Mouse (Mus musculus) MEL (cell line): Measurements from ENCODE around the gene Zfp719. TPM values are rescaled to one million over a fixed set of nuclear protein-coding genes. Genes with fewer than 3 reads are reported as not detected.

Experiments
- DNase-seq: peaks from one replicate; pipeline ENCODE4 v3.0.0; 2011; ENCODE audit warnings: low read depth, low spot score
- H3K27ac ChIP-seq: 2 replicates; pipeline ENCODE4 v1.5.1; 2012; ENCODE audit warnings: low read depth, mild to moderate bottlenecking, control low read depth, low read length, moderate library complexity; ENCODE audit not compliant: control insufficient read depth
- H3K27me3 ChIP-seq, 2 experiments: fragments of 150-350 bp in 1 of 2; sonication (generic) in 1 of 2; 2 replicates each; pipeline ENCODE4 v1.6.1; 2012; ENCODE audit warnings: low read length in 2 of 2, mild to moderate bottlenecking in 2 of 2, improper control_type of control experiment in 1 of 2, moderate library complexity in 1 of 2; ENCODE audit not compliant: insufficient read depth in 2 of 2, control insufficient read depth in 1 of 2
- H3K36me3 ChIP-seq, 2 experiments: 2 replicates each; pipeline ENCODE4 v1.6.1; 2012 to 2014; ENCODE audit warnings: low read length in 2 of 2, improper control_type of control experiment in 1 of 2, inconsistent platforms in 1 of 2, mild to moderate bottlenecking in 1 of 2; ENCODE audit not compliant: insufficient read depth in 2 of 2, control insufficient read depth in 1 of 2
- H3K4me1 ChIP-seq, 2 experiments: fragments of 150-350 bp in 1 of 2; sonication (generic) in 1 of 2; 2 replicates each; pipeline ENCODE4 v1.6.1; 2012; ENCODE audit warnings: low read length in 2 of 2, improper control_type of control experiment in 1 of 2, mild to moderate bottlenecking in 1 of 2; ENCODE audit not compliant: insufficient read depth in 2 of 2, control insufficient read depth in 1 of 2
- H3K4me3 ChIP-seq, 2 experiments: fragments of 150-350 bp in 1 of 2; sonication (generic) in 1 of 2; 2 replicates each; pipeline ENCODE4 v1.5.1; 2012; ENCODE audit warnings: low read depth in 2 of 2, low read length in 2 of 2, mild to moderate bottlenecking in 2 of 2, moderate library complexity in 2 of 2, control low read depth in 1 of 2, improper control_type of control experiment in 1 of 2; ENCODE audit not compliant: control insufficient read depth in 1 of 2, insufficient read depth in 1 of 2
- H3K79me2 ChIP-seq: 2 replicates; pipeline ENCODE4 v1.6.1; 2012; ENCODE audit warnings: mild to moderate bottlenecking, low read length, moderate library complexity; ENCODE audit not compliant: control insufficient read depth, poor library complexity, insufficient read depth
- H3K9ac ChIP-seq: 2 replicates; pipeline ENCODE4 v1.6.1; 2012; ENCODE audit warnings: low read depth, mild to moderate bottlenecking, control low read depth, low read length, moderate library complexity; ENCODE audit not compliant: control insufficient read depth, poor library complexity, severe bottlenecking
- H3K9me3 ChIP-seq: fragments of 150-350 bp; sonication (generic); replicated peaks from 2 replicates; pipeline ENCODE4 v1.6.1; 2012; ENCODE audit warnings: mild to moderate bottlenecking, low read length, improper control_type of control experiment, moderate library complexity; ENCODE audit not compliant: insufficient read depth
- BHLHE40 ChIP-seq: IDR thresholded peaks from 2 replicates; pipeline ENCODE4 v1.6.1; 2012; ENCODE audit warnings: low read depth, mild to moderate bottlenecking, inconsistent platforms, low read length, improper control_type of control experiment, borderline replicate concordance
- CHD1 ChIP-seq: IDR thresholded peaks from 2 replicates; pipeline ENCODE4 v1.6.1; 2012; ENCODE audit warnings: low read depth, mild to moderate bottlenecking, inconsistent platforms, low read length, improper control_type of control experiment
- CHD2 ChIP-seq: IDR thresholded peaks from 2 replicates; pipeline ENCODE4 v1.6.1; 2011; ENCODE audit warnings: low read length, improper control_type of control experiment
- ELF1 ChIP-seq: IDR thresholded peaks from 2 replicates; pipeline ENCODE4 v1.6.1; 2014; ENCODE audit warnings: low read depth, mild to moderate bottlenecking, inconsistent platforms, low read length, improper control_type of control experiment, moderate library complexity
- EP300 ChIP-seq, 2 experiments: IDR thresholded peaks; 2 replicates each; pipeline ENCODE4 v1.6.1; 2011; ENCODE audit warnings: improper control_type of control experiment in 2 of 2, low read length in 2 of 2, low read depth in 1 of 2, mild to moderate bottlenecking in 1 of 2
- HCFC1 ChIP-seq: IDR thresholded peaks from 2 replicates; pipeline ENCODE4 v1.6.1; 2012; ENCODE audit warnings: low read depth, mild to moderate bottlenecking, inconsistent platforms, low read length, improper control_type of control experiment, moderate library complexity
- MAX ChIP-seq: IDR thresholded peaks from 2 replicates; pipeline ENCODE4 v1.6.1; 2011; ENCODE audit warnings: low read length, improper control_type of control experiment
- MEF2A ChIP-seq: IDR thresholded peaks from 2 replicates; pipeline ENCODE4 v1.6.1; 2014; ENCODE audit warnings: low read depth, mild to moderate bottlenecking, inconsistent platforms, low read length, improper control_type of control experiment; ENCODE audit not compliant: poor library complexity, insufficient replicate concordance, severe bottlenecking; ENCODE audit errors: extremely low read depth
- MXI1 ChIP-seq: IDR thresholded peaks from 2 replicates; pipeline ENCODE4 v1.6.1; 2011; ENCODE audit warnings: mild to moderate bottlenecking, low read depth, low read length, improper control_type of control experiment
- MYB ChIP-seq: IDR thresholded peaks from 2 replicates; pipeline ENCODE4 v1.6.1; 2011; ENCODE audit warnings: mild to moderate bottlenecking, low read depth, low read length, improper control_type of control experiment
- MYC ChIP-seq: IDR thresholded peaks from 2 replicates; pipeline ENCODE4 v1.6.1; 2011; ENCODE audit warnings: low read depth, mild to moderate bottlenecking, low read length, improper control_type of control experiment, moderate library complexity
- NRF1 ChIP-seq: IDR thresholded peaks from 2 replicates; pipeline ENCODE4 v1.6.1; 2014; ENCODE audit warnings: low read depth, mild to moderate bottlenecking, inconsistent platforms, low read length, improper control_type of control experiment, moderate library complexity; ENCODE audit not compliant: poor library complexity, insufficient read depth, severe bottlenecking
- POLR2A ChIP-seq, 2 experiments: IDR thresholded peaks; 2 replicates each; pipeline ENCODE4 v1.6.1; 2011 to 2012; ENCODE audit warnings: low read length in 2 of 2, mild to moderate bottlenecking in 2 of 2, control low read depth in 1 of 2, improper control_type of control experiment in 1 of 2, low read depth in 1 of 2, moderate library complexity in 1 of 2; ENCODE audit not compliant: control insufficient read depth in 1 of 2, insufficient read depth in 1 of 2, poor library complexity in 1 of 2
- POLR2AphosphoS2 ChIP-seq: IDR thresholded peaks from 2 replicates; pipeline ENCODE4 v1.6.1; 2011; ENCODE audit warnings: low read length, improper control_type of control experiment
- POLR2AphosphoS5 ChIP-seq: IDR thresholded peaks from 2 replicates; pipeline ENCODE4 v1.6.1; 2012; ENCODE audit warnings: low read depth, borderline replicate concordance, mild to moderate bottlenecking, inconsistent platforms, low read length, moderate library complexity, mixed read lengths
- RAD21 ChIP-seq: IDR thresholded peaks from 2 replicates; pipeline ENCODE4 v1.6.1; 2011; ENCODE audit warnings: mild to moderate bottlenecking, low read depth, low read length, improper control_type of control experiment
- RCOR1 ChIP-seq: IDR thresholded peaks from 2 replicates; pipeline ENCODE4 v1.6.1; 2012; ENCODE audit warnings: low read depth, mild to moderate bottlenecking, inconsistent platforms, low read length, improper control_type of control experiment
- SIN3A ChIP-seq: IDR thresholded peaks from 2 replicates; pipeline ENCODE4 v1.6.1; 2012; ENCODE audit warnings: low read length, improper control_type of control experiment, inconsistent platforms
- SMC3 ChIP-seq: IDR thresholded peaks from 2 replicates; pipeline ENCODE4 v1.6.1; 2011; ENCODE audit warnings: low read depth, low read length, improper control_type of control experiment
- TAL1 ChIP-seq: IDR thresholded peaks from 2 replicates; pipeline ENCODE4 v1.6.1; 2012; ENCODE audit warnings: mild to moderate bottlenecking, inconsistent platforms, low read length, moderate library complexity, mixed read lengths
- TBP ChIP-seq: IDR thresholded peaks from 2 replicates; pipeline ENCODE4 v1.8.0; 2011; ENCODE audit warnings: low read depth, low read length, improper control_type of control experiment
- UBTF ChIP-seq: IDR thresholded peaks from 2 replicates; pipeline ENCODE4 v1.6.1; 2012; ENCODE audit warnings: low read depth, mild to moderate bottlenecking, inconsistent platforms, low read length, improper control_type of control experiment, moderate library complexity, borderline replicate concordance; ENCODE audit not compliant: insufficient read depth
- USF1 ChIP-seq: IDR thresholded peaks from 2 replicates; pipeline ENCODE4 v1.6.1; 2014; ENCODE audit warnings: low read depth, mild to moderate bottlenecking, inconsistent platforms, low read length, improper control_type of control experiment, moderate library complexity
- ZMIZ1 ChIP-seq: IDR thresholded peaks from 2 replicates; pipeline ENCODE4 v1.6.1; 2012; ENCODE audit warnings: low read depth, mild to moderate bottlenecking, inconsistent platforms, low read length, improper control_type of control experiment, moderate library complexity
- ZNF384 ChIP-seq: IDR thresholded peaks from 2 replicates; pipeline ENCODE4 v1.6.1; 2012; ENCODE audit warnings: low read depth, mild to moderate bottlenecking, inconsistent platforms, low read length, improper control_type of control experiment
- polyA plus RNA-seq, 2 experiments: library from polyadenylated mRNA; stranded (reverse) in 1 of 2; unstranded in 1 of 2; fragments of >175 nt in 1 of 2; fragments of >200 nt in 1 of 2; gene quantifications; 2 replicates each; pipeline versions ENCODE4 v1.2.1 to v1.2.4; 2012; ENCODE audit warnings: low replicate concordance in 2 of 2, low read depth in 1 of 2; ENCODE audit not compliant: insufficient read length in 2 of 2, insufficient read depth in 1 of 2, missing spikeins in 1 of 2
- total RNA-seq: library from RNA; depleted of rRNA; stranded (reverse); fragments of 300-350 nt; gene quantifications from 2 replicates; pipeline ENCODE4 v1.2.3, GENCODE M21; 2012

Gene Zfp719
- total and polyA plus RNA-seq, 3 experiments, result 1.9 to 5.5 TPM; not detected in 1

GRCm38 (mm10) chr7:43601884-43602283 is 22.5 kb downstream of the Zfp719 start:
- TF ChIP-seq MYB, result no peak
- TF ChIP-seq CHD2, result no peak
- no peak for TF ChIP-seq RAD21
- TF ChIP-seq BHLHE40, result no peak
- no peaks in the 10 kb centered on the region; a peak in 1 of 4 replicates for H3K27me3 ChIP-seq
- no peaks in the 10 kb centered on the region for H3K36me3 ChIP-seq
- H3K9me3 ChIP-seq, result no peaks in the 10 kb centered on the region
- no peaks in the 10 kb centered on the region for H3K4me1 ChIP-seq
- no peak overlapping the region for H3K9ac ChIP-seq
- no peaks in the 10 kb centered on the region for H3K79me2 ChIP-seq
- H3K4me3 ChIP-seq, result no peak overlapping the region
- H3K27ac ChIP-seq, result no peak overlapping the region
- no peak for DNase-seq

- no peaks in the 10 kb centered on the region for H3K36me3 ChIP-seq
- H3K9me3 ChIP-seq, result no peaks in the 10 kb centered on the region
- H3K9ac ChIP-seq, result no peak within 1 kb of the TSS
- no peaks in the 10 kb centered on the region for H3K79me2 ChIP-seq
- H3K27ac ChIP-seq, result no peak within 1 kb of the TSS
- no peaks in the 10 kb centered on the region for H3K27me3 ChIP-seq
- no peaks in the 10 kb centered on the region for H3K4me1 ChIP-seq
- H3K4me3 ChIP-seq, result no peak within 1 kb of the TSS
- TF ChIP-seq MXI1, result no peak
- TF ChIP-seq SMC3, result no peak
- no peak for TF ChIP-seq RCOR1
- TF ChIP-seq EP300 (IDR thresholded peaks at IDR 0.05; ENCODE audit: low read depth in 1 of 2, low read length in 2 of 2), result no peak
- no peak for TF ChIP-seq MYC
- TF ChIP-seq MAX, result no peak
- no peak for TF ChIP-seq POLR2AphosphoS2
- no peak for TF ChIP-seq POLR2A (IDR thresholded peaks at IDR 0.05; ENCODE audit: control insufficient read depth in 1 of 2, insufficient read depth in 1 of 2, low read depth in 1 of 2, low read length in 2 of 2, poor library complexity in 1 of 2)
- no peak for TF ChIP-seq TAL1
- DNase-seq, result no peak
Observed at GRCm38 (mm10) chr7:43606896-43607742, 27.7 kb downstream of the Zfp719 start, which contains the start of gene Zfp819. Zfp819 (plus strand) TSS chr7:43607169.

GRCm38 (mm10) chr7:43607743-43608287 is 28.4 kb downstream of the Zfp719 start:
- no peaks in the 10 kb centered on the region for H3K4me1 ChIP-seq
- H3K36me3 ChIP-seq, result no peaks in the 10 kb centered on the region
- no peak overlapping the region for H3K27ac ChIP-seq
- H3K9ac ChIP-seq, result no peak overlapping the region
- no peaks in the 10 kb centered on the region for H3K27me3 ChIP-seq
- no peak for DNase-seq
- H3K4me3 ChIP-seq, result no peak overlapping the region
- H3K9me3 ChIP-seq, result no peaks in the 10 kb centered on the region
- no peaks in the 10 kb centered on the region for H3K79me2 ChIP-seq
- no peak for TF ChIP-seq CHD1
- no peak for TF ChIP-seq SIN3A
- no peak for TF ChIP-seq POLR2A (IDR thresholded peaks at IDR 0.05; ENCODE audit: control insufficient read depth in 1 of 2, insufficient read depth in 1 of 2, low read depth in 1 of 2, low read length in 2 of 2, poor library complexity in 1 of 2)
- TF ChIP-seq USF1, result no peak
- TF ChIP-seq NRF1, result no peak
- TF ChIP-seq ZMIZ1, result no peak
- no peak for TF ChIP-seq POLR2AphosphoS5
- no peak for TF ChIP-seq MEF2A
- TF ChIP-seq ZNF384, result no peak
- TF ChIP-seq UBTF, result no peak
- no peak for TF ChIP-seq EP300 (IDR thresholded peaks at IDR 0.05; ENCODE audit: low read depth in 1 of 2, low read length in 2 of 2)
- no peak for TF ChIP-seq TBP
- TF ChIP-seq HCFC1, result no peak
- no peak for TF ChIP-seq ELF1
